Mouse (Mus musculus) adrenal gland, postnatal 4 days (tissue): ENCODE results near the gene A930004D18Rik. TPM values are rescaled to one million over a fixed set of nuclear protein-coding genes. Genes with fewer than 3 reads are reported as not detected.

Experiments used
- DNase-seq, 2 experiments: peaks; one replicate each; pipeline ENCODE4 v3.0.0; 2021 to 2022; ENCODE audit warnings: low spot score in 2 of 2, mixed read lengths in 2 of 2
- total RNA-seq, 2 experiments: library from RNA; stranded (reverse); gene quantifications; 2 replicates each; pipeline ENCODE4 v1.2.3; 2021

A930004D18Rik gene
- total RNA-seq, 2 experiments from 2014 or later = 3.1 to 4.7 TPM

DNA sequence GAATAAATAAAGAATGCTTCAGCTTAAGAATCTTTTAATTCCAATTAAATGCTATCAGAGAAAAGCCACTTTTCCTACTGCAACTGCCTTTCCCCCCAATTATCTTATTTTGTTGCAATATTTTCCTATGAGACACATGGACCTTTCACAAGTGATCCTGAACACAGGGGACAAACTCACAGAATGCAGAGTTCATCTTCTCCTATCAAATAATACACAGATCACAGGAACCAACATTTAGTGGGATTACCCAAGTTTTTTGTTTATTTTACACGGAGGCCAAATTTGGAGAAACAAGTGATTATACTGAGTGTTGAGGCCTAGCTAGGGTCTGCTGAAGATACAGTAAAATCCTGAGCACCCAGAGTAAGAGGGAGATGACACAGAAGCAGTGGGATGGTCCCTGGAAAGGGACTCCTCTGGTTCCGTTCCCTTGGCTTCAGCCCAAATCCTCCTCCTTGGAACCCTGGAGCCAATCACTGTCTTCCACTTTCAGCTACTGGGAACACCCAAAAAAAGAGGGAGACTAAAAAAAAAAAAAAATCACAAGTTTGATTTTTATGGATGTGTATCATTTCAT lies 16.5 kb upstream of the A930004D18Rik start:
- DNase-seq = no peak

DNA sequence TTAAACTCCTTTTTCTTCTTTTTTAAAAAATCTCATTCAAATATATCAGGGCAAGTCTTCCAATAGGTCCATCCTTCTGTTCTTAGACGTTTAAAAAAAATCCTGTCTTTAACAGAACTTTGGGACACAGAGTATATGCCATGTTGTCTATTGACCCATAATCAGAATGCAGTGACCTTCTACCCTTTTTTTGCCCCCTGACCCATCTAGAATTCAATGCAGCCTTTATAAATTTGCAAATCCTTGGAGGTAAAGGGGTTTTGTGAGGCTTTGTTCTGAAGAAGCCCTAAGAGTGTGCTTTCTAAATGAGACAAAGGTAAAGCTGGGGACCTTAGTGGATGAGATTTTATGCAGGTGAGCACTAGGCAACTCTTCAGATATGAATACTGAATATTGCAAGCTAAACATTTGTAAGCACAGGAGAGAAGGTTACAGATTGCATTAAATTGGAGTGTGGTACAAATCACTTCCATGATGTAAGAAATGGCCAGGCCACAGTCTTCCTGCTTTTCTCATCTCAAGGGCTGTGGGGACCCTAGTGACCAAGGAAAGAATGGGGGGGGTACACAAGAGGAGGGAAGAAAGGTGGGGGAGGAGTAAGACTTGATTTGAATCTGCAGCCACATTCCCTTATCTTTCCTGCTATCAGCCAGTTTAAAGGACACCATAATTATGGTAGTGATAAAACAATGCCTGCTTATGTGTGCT lies 15.9 kb upstream of the A930004D18Rik start:
- no peak for DNase-seq

DNA sequence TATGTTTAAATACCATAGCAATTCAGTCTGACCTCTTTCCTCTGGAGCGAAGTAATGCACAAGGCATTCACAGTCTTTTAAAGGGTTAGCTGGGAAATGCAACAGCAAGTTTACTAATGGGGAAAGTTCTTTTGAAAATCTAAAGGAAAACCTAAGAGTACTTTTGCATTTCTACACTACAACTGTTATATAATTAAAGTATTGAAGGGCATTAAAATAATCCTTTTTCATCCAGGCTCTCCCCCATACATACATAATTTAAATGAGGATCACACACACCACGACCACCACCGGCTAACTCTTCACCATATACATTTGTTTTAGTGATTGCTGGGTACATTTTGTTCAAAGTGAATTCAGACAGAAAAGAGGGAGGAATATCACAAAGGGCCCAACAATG lies 15.0 kb upstream of the A930004D18Rik start:
- DNase-seq = no peak

DNA sequence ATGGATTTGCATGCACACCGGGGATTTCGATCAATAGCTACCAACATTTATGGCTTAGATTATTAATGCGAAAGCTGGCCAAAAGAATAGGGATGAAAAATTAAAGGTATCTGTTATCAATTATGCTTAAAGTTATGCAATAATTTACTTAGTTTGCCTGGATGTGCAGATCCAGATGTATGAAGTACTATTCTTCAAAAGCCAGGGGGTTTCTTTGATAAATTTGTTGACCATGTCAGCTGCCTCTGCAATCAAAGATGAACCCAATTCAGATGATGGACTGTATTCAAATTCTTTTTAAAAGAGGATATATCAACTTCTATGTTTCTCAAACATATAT lies 14.3 kb upstream of the A930004D18Rik start:
- DNase-seq = no peak

DNA sequence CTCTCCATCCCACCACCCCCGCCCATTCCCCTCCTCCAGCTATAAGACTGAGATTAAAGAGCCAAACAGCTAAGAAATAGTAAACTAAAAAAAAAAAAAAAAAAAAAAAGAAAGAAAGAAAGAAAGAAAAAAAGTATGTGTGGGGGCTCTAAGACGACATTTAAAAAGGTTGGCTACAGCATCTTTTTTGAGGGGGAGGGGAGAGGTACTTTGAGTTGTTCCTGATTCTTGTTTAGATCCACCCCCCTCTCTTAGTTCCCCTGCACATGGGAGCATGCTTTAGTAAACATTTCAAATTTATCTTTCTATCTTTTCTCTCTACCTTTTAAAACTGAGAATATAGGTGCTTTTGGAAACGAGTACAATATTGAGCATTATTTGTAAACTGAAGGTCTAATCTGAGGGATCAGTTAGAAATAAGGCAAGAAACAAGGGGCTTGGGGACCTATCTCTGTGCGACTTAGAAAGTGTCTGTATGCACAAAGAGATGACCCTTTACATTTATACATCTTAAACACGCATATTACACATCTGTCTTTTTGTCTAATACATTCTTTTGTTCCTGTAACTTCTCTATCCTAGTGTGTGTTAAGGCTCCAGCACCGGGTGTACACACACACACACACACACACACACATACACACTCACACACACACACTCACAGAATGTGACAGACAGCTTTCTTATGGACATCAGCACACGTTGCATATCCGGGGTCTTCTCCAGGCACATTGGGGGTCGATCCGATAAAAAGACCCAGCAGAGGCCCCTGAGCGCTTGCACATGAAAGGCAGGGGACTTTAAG lies 13.7 kb upstream of the A930004D18Rik start:
- no peak for DNase-seq

DNA sequence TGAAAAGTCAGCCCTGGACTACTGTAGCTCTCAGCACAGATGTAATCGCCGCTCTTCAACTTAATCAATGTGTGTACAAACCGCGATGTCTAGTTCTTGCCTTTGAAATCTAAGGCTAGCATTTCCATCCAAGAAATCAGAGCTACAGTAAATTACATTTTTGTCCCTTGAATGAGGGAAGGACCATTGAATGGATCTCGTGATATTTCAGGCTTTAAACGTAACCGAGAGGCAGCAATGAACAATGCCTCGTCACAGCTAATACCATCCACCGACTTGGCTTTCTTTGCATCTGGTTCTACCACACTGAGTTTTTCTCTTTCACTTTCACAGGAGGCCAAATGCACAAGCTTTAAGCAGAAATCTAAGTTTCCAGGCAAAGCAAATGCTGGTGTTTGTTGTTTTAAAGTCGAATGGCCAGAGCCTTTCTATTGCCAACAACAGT lies 13.0 kb upstream of the A930004D18Rik start:
- DNase-seq = no peak

DNA sequence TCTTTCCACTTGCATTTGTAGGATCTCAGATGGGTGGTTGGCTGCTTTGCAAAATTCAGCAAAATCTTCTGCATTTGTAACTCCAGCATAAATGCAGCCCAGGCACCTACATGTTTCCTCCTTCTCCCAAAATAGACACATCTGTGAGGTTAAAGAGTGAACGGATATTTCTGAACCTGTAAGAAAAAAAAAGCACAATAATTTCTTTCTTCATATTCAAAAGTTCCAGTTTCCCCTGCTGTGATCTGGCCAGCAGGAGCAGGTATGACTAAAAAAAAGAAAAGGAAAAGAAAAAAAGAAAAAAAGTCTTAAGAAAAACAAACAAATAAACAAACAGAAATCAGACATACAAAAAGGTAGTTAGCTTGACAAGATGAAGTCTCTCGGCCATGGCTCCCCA lies 12.5 kb upstream of the A930004D18Rik start:
- DNase-seq = no peak

DNA sequence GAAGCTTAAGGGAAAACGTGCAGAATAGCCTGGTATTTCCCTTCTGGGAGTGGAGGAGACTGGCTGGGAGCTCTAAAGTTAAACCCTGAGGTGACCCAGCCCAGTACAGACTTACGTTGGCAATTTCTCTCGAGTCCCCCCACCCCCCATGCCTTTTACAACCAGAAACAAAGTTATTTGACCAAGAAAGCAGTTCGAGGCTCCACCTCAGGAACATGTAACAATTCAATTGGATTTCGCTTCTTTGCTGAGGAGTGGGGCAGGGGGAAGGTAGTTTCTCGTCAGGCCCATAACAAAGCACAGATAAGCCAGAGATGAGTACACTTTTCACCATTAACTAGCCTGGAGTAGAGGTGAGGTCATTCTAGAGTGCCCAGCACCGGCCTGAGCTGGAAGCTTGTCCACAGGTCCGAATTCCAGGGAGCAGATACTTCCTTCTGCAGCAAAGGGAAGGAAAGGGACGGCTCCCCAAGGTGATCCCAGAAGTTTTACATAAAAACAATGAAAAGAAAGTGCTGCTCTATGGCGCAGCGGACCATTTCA lies 11.8 kb upstream of the A930004D18Rik start:
- no peak for DNase-seq

DNA sequence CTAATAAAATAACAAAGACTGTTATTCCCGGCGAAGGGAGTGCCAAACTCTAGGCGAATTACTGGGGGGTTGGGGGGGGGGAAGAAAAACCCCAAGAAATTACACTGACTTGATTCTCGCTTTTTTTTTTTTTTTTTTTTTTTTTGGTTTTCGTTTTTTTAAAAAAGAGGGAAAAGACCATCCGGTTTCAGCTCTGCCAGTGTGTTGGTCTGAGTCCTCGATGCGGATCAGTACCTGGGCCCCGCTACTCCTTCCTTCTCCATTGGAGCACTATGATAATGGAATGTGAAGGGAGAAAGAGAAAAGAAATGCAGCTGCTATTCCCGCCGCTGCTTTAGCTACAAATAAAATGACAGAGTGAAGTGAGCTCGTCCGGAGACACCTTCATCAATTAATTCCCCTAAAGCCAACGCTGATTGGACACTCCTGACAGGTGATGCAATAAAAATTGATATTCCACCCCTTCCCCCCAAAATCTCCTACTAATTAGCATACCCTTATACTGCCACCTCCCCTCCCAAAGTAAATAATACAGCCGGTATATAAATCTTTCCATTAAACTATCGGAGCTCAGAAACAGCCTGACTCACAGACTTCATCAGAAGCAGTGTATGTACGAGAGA lies 11.0 kb upstream of the A930004D18Rik start, which contains the start of gene Skida1:
Gene Skida1 (minus strand): TSS at position 599 of the 623 bp plus-strand sequence.
- no peak for DNase-seq

DNA sequence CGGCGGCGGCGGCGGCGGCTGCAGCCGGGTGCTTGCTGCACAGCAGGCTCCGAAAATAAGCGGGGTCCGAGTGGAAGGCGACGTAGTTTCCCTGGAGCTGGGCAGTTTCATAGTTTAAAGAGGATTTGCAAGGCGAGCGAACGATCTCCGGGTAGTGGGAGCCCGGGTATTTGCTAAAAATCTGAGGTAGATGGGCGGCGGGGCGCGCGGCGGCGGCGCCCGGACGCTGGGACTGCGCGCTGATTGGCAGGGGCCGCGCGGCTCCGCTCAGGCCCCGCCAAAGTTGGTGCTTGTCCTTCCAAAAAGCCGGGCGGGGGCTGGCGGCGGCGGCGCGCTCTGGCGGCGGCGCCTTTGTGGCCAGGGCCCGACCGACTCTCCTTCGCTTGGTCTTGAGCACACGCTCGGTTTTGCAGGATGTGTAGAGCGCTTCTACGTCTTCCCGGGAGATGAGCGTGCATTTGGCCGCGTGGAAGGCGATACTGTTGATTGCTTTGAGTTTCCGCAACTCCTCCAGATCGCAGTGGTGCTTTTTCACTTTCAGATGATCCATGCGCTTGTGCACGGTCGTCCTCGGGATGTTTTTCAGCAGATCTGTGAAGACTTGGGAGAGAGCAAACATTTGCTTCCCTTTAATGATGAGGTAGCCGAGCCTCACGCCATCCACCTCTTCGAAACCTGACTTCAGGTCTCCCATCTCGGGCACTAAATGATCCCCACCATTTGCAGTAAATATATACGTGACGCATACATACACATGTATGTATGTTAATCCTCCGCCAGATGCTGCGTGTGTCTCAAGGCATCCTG lies 10.3 kb upstream of the A930004D18Rik start:
- peak in 1 of 2 experiments; percentile 52 for DNase-seq

DNA sequence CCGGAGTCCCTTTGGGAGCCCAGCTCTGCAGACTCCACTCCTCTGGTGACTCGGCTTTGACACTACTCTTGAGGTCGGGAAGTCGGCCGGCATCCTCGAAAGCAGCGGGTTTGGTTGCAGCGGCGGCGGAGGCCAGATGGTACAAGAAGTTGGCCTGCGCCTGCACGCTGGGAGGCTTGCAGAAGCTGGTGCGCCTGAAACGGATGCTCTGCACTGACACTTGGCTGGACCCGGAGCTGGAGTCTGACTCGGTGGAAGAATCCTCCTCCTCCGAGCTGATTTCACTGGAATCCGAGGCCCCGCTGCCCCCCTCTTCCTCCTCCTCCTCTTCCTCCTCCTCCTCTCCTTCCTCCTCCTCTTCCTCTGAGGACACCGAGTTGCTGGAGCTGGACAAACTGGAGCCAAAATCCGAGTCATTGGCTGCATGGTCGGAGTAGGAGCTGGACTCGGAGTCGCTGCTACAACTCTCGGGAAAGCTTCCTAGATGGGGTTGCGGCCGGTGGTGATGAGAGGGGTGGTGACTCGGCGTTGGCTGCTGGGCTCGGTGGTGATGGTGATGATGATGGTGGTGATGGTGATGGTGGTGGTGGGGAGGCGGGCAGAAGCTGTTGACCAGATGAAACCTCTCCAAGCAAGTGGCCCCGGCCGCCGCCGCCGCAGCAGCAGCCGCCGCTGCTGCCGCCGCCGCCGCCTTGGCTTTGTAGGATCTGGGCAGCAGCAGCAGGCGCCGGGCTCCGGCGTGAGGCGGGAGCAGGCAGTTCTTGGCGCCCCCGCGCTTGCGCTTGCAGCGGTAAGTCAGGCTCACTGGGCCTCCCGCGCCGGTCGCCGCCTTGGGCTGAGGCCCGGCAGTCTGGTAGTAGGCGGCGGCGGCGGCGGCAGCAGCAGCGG lies 9.5 kb upstream of the A930004D18Rik start:
- DNase-seq = peak in 1 of 2 experiments; percentile 53

DNA sequence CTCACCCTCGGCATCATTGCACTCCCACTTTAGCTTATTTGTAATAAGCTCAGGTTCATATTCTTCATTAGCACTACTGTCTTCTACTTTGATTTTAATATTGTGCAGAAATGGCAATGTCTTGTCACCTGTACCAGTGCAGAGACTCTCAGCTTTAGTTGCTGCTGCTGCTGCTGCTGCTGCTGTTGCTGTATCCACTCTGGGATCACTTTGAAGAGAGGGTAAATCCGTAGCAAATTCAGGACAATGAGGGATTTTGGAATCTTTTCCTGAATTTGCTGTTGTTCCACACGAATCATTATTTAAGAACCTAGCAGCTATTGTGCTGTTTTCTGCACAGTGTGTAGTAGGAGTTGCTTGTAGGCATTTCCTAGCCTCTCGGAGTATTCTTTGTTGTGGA lies 8.6 kb upstream of the A930004D18Rik start:
- DNase-seq = no peak

DNA sequence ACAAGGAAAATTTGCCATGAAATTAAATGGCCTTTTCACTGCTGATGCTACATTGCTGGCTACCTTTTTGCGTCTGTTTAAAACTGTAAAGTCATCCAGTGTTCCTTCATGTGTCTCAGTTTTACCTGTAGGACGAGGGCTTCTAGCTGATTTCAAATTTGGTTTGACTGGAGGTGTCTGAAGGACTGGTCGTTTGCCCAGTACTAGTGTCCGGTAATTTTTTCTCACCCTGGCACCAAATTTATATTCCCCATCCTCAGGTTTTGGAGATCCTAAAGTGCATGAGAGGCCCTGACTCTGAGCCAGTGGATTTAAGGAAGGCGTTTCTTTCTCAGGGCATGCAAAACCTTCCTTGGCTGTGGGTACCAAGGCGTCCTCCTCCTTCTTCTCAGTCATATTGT lies 8.2 kb upstream of the A930004D18Rik start:
- no peak for DNase-seq

DNA sequence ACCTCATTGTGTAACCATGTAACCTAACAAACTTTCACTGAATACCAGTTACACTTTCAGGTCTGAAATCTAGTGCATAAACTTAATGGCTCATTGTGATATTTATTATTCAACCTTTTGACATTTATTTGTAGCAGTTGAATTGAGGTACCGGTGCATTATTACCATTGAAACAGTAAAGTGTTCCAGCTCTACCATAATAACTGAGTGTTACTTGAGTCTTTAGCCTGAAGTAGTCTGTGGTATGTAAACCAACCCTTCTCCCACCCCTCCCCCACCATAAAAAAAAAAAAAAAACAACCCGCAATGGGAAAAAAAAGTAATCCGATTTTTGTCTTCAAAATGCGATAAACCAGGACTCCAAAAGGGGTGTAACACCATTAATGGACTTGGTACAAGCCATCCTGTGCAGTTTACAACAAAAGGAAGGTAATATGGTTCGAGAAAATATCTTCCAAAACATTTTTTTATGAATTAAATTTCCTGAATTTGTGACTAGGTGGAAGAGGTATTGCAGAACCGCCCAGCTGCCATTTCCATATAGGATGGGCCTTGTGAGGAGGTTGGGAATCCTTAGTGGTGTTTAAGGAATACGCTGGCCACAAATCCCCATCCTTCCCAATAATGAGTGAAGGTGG lies 7.7 kb upstream of the A930004D18Rik start:
- no peak for DNase-seq

DNA sequence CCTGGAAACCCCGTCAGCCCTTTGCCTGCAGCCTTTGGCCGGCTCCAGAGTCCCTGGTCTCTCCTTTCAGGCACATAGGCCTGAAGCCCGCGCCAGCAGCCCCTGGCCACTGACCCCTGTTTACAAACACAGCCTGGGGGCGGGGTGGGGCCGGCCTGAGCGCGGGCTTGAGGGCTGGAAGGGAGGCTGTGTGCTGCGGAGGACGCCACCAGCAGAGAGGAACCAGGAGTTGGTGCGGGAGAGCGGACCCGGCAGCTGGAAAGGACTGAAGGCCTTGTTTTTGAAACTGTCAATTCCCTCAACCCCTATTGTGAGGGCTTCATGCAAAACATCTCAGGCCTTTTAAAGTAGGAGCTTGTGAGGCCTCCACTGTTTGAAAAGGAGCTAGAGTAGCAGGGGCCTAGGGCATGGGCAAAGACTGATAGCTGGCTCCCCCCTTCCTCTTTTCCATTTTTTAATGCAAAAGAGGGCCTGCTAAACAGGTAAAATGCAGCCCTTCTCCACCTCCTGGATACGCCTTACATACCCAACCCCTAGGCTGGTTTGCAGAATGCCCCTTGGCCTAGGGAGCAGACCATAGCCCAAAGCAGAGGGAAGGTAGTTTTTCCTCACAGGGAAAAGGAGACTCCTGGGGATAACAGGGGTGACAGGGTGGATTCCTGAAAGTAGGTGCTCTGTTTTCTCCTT lies 3.8 kb upstream of the A930004D18Rik start:
- DNase-seq = no peak

DNA sequence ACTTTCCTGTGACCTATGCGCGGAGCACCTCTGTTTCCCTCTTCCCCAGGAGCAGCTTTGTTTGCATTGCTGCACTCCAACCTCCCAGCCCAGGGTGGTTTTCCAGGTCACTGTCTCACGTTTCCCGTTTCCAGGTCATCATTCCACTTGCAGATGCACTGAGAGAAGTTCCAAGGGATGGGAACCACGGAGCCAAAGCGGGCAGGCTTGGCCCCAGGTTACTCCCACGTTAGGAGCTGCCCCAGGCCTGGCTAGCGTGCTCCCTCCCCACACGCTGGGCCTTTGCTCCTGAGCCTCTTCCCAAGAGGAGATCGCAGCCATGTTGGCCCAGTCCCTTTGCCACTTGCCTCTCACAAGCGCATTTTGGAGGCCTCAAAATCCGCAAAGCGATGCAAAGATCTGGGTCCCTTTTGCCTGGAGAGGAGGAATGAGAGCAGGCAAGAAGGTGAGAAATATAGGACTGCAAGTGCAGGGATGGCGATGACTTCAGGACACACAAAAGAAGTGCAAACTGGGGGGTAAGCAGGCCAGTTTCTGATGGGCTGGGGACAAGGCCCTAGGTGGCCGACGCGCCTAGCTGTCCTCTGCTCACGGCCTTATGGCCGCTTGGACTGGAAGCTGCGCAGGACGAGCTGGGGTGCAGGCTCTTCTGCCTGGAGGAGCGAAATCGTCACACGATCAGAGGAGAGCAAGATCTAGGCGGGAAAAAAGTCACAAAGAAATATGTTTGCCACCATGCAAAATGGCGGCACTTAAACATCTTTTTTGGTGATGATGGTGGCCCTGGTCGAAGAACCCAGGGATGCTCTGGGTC lies 3.0 kb upstream of the A930004D18Rik start:
- no peak for DNase-seq

DNA sequence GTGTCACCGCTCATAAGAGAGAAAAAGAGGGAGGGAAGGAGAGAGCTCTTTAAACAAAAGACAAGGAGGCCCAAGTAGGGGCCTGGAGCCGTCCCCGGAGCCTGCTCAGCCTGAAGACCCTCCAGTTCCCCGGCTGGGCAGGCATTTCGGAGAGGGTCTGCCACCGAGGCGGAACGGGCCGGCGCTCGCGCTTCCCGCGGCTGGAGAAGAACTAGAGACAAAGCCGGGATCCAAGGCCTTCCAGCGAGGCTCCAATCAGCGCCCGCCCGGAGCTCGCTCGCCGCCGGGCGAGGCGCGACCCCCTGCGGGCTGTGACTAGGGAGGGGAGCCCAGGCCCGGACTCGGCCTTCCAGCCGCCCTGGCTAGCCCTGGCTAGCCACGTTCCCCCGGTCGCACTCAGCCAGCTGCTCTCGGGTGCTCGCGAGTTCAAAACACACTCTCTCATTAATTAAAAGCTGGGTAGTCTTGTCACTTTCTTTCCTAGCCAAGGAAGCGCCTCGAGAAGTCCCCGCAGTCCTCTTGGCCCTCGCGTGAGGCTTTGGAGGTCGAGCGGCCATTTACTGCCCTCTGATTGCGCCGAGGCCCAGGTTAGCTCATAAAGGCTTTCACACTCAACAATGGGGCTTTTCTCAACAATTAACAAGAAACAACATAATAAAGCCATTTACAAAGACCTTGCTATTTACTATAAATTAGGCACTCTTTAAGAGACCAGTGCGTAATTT lies 2.2 kb upstream of the A930004D18Rik start:
- DNase-seq = no peak
